Mouse (Mus musculus): ENCODE results near the gene Gsg1l2.
A peak's percentile ranks its signal among the peaks of the same experiment; 100 is the strongest.

Gene Gsg1l2

DNA sequence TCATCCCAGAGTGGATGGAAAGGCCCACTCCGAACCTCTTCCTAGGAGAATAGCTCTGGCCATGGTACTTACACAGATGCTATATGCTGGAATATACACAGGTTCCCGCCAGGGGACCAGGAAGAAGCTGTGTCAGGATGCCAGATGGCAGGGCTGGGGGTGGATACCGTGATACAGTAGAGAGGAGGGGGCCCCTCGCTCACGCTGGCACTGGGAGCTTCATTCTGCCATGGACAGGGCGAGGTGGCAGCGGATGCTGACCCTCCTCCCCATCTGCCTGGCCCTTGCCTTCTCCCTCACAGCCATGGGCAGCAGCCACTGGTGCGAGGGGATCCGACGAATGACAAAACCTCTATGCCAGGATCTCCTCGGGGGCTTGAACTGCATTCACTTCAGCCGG, at the start of gene Gsg1l2:
Gene Gsg1l2 (plus strand): TSS at position 230 of the 400 bp plus-strand sequence.
- no peak for DNase-seq (ENCODE audit: low spot score)

DNA sequence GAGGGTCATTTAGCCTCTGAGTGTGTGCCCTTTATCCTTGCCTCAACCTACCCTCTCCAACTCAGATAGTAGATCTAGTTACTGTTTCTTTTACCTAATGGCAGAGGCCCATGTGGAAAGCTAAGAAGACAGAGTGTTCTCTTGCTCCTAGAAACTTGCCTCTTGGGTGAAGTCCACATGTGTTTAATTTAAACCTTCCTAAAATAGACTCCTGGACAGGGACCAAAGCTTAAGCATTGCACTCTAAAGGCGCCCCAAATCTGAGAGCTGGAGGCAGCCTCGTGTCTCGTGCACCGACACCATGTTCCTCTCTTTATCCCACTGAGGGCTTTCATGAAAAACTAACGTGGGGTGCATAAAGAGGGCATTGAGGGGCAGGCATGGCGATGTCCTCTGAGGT, 47.3 kb upstream of the Gsg1l2 start:
- DNase-seq (ENCODE audit: low spot score), result peak; percentile 38

DNA sequence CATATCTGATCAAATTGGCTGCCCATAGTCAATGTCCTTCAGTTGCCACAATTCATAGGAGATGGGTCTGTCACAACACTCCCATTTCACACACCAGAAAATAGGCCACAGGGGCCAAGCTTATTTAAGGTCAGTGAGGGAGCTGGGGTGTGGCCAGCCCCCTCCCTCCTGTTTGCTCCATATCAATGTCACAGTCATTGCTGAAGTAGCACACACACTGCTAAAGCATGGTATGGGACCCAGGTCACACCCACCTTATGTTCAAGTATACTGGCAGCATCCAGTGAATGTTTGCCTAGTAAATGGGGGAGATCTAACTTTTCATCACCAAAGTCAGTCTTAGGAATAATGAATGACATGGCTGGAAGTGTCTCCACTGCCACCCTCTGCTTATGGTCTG, 45.7 kb upstream of the Gsg1l2 start:
- no peak for DNase-seq (ENCODE audit: low spot score)

DNA sequence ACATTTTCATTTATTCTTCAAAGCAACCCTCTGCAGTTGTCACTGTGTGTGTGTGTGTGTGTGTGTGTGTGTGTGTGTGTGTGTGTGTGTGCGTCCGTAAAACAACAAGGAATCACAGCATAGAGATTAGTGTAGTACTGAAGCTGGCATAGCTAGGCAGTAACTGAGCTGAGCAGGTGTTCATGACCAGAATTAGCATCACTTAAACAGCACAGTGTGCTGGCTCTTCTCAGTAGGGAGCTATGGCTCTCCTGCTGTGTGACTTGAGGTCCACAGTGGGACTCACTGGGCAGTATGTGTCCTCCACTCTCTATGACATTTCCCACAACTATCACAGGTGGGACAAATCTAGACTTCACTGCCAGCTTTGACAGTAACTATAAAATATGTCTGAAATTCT, 43.4 kb upstream of the Gsg1l2 start:
- DNase-seq (ENCODE audit: low spot score), result no peak

DNA sequence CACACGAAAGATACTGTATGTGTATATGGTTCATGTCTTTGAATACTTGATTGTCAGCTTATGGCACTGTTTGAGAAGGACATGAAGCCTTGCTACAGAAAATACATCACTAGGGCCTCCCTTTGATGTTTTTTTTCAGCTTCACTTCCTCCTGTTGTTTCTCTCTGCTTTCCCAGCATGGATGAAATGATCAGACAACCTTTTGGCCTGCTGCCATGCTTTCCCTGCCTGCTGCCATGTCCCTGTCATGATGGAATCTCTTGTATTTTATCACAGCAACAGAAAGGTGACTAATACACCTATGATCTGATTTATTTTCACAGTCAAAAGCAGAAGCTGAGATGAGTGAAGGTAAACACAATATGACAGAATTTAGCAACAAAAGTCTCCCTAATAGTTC, 40.7 kb upstream of the Gsg1l2 start:
- DNase-seq (ENCODE audit: low spot score), result no peak

DNA sequence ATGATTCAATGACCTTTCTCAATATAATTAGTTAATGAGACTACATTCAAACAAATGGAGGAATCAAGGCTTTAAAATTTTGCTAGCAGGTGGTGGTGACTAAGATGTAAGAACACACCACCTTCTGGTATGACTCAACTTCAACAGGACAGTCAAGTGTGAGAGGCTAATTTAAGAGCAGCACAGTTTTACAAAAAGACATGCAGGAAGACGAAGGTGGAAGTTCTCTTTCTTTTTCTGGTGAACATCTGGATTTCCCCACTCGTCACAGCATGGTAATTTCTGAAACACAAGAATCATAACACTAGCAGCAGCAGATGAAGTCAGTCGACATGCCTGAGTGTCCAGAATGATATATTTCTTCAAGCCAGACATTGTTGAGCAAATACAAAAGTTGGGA, 39.8 kb upstream of the Gsg1l2 start:
- peak; percentile 25 for DNase-seq (ENCODE audit: low spot score)

DNA sequence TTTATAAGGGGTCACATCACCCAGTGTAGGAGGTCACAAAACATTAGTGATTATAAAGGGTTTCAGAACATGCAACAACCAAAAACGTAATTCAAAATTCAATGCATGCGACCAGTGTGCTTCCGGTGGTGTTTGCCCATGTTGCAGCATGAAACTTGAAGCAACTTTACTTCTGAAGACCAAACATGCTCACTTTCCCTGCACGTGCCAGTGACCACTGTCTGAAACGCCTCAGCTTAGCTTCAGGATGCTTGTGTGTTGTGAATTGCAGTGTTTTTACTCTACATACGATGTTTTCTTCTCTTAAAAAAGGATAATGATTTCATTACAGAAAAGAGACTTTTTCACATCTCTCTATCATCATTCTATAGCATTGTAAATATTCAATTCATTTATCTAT, 36.1 kb upstream of the Gsg1l2 start:
- no peak for DNase-seq (ENCODE audit: low spot score)

DNA sequence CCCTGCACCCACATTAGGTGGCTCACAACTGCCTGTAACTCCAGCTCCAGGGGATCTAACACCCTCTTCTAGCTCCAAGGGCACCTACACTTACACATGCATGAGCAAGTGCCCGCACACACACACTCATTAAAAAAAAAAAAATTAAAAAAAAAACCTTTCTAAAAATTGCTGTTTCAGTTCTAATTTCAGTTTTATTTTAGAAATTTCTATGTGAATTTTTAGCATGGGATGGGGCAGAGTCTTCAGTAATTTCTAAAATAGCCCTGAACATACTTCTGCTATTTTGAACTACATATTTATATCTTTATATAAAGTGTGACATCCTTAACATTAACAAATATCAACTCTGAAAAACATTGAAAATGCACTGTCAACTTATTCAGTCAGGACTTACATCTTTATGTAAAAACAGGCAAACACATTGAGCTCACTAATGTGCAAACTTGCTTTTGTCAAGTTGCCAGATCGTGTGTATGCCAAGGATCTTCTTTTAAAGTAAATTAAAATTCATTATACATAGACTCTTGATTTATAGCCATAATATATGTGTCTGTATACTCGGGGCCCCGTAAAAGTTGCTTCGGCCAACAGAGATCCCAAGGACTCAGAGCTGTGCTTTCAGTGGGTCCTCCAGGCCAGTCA, 35.4 kb upstream of the Gsg1l2 start:
- no peak for DNase-seq (ENCODE audit: low spot score)

DNA sequence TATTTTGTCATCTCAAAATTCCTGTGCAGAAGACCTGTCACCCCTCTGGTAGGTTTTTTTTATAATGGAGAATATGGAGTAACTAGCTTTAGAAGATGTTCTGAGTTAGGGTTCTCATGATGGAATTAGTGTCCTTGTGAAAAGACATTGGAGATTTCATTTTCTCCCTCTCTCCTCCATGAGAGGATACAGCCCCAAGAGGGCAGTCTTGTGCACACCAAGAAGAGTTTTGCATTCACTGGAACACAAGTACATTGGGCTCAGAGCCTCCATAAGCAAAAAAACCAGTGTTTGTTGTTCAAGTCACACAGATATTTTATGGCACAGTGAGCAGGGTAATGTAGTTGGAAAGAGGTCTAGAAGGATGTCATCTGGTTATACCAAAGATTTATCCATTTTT, 32.8 kb upstream of the Gsg1l2 start:
- DNase-seq (ENCODE audit: low spot score), result no peak

DNA sequence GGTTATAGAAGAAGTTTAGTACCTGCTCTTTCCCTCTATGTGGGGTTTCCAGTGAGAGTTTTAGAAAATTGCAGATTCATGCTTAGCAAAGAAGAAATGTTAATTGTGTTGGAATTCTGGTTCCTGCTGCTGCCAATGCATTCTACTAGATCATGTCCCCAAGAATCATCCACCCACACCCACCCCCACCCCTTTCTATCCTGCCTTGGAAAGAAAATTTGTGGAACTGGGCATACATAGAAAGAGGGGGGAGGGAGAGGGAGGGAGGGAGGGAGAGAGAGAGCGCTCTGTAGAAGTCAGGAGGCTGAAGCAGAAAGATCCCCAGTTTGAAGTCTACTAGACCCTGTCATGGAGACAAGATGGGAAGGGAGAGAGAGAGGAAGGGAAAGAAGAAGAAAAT, 18.1 kb upstream of the Gsg1l2 start:
- no peak for DNase-seq (ENCODE audit: low spot score)

DNA sequence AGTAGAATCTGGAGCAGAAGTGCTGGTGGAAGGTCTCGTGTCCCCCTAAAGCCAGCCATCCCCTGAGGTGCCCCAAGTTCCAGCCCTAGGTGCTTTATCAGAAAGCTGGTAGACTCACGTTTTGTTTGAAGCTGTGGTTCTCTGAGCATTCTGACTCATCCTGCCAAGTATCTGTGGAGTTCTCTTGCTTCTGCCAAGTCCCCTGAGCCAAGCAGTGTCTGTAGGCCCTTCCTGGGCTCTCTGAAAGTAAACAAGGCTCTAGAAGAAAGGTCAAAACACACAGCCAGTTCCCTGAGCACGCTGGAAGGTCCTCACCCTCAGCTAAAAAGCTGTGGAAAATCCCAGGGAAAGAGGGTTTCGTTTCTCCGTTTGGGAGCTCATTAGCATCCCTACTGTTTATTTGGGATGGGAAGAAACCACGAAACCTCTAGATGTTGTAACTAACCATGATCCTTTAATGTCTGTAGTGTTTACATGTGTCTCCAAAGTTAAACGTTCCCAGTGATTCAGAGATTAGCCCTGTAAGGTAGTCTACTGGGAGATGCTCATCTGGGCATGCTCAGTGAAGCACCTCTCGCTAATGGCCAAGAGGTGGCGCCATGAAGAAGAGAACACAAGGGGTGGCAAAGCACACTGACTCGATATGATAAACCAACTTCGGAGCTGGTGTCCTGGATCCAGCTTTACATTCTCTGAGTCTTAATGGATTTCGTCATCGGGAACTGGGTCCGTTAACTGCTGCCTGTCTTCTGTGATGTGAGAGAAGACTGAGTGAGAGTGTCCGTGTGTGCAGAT, 16.8 kb upstream of the Gsg1l2 start:
- DNase-seq (ENCODE audit: low spot score), result no peak

DNA sequence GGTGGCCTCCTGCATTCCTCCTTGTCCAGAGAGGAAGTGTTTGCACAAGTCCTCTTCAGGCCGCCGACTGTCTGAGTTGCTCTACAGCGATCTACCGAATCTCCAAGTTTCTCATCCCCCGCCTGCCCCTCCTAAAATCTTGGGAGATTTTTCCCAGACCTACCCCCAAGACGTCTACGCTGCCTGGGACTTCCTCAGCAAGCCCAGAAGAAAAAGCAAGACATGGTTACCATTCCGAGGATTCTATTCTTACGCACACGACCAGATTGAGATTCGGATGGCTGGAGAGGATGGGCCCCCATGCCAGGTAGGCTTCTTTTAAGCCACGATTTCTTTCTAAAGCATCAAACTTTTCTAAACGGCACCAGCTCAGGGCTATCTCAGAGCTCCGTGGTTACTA, 3.4 kb upstream of the Gsg1l2 start, which contains the start of gene Glp2r:
Gene Glp2r (minus strand): TSS at position 101 of the 400 bp plus-strand sequence.
- DNase-seq (ENCODE audit: low spot score), result no peak

DNA sequence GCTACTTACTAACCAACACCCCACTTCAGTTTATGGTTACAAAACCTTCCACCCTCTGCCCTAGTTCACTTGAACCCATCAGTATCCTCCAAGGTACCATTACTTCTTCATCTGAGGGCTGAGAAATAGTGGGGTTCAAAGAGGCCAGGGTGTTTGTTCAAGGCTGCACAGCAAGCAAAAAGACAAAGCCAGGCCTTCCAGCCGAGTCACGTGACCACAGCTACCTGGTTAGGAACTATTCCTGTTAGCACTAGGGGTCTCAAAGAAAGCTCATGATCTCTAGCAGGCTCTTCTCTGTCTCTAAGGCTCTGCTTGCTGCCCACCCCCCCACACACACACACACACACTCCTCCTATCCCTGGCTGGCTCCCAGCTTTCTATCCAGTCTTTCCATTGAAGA, 2.7 kb upstream of the Gsg1l2 start:
- DNase-seq (ENCODE audit: low spot score), result no peak

DNA sequence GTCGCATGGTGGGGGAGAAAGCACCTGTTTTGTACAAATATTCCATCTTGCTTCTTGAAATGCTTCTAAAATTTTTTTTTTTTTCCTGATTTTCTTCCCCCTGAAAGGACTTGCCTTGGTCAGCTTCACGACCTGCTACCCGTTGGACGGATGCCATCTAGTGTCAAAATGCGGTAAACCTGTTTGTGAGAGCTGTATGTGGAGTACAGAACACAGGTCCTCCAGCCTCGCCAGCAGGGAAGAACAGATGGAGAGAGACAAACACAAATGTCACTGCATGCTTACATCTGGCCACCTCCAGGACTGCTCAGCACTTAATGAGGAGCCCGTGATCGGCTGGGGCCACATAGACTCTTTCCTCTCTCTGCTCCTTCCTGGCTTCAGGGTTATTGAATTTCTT, 1.8 kb upstream of the Gsg1l2 start:
- peak; percentile 53 for DNase-seq (ENCODE audit: low spot score)

DNA sequence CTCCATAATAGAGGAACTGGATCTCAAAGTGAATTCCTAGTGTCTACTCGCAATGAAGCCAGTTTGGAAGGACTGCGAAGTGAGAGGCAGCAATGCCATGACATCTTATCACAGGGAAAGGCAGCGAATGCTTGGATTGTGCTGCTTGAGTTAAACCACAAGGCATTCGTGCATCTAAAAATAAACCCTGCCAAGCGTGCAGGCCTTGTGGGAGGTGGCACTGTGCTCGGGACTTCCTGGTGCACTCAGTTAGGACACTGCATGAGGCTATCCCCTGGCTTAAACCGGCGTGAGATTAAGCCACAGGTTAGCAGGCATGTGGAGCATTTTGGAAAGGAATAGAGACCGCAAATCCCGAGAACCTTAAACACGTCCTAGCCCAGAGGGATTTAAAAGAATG, 15.8 kb downstream of the Gsg1l2 start:
- no peak for DNase-seq (ENCODE audit: low spot score)

DNA sequence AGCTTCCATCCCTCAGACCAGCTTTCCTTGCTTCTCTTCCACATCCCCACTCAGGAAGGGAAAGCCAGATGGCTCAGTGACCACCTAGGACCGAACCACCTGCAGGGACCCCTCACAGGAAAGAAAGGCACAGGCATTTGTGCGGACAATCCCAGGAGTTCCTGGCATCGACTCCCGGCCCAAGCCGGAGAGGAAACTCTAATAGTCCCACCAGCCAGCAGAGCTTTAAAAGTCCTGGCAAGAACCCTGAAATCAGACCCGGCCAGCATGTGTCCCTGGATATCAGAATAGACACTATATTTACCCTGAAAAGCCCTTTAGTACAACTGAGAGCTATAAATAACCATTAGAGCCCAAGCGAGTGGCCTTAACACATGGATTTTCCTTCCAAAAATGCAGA, 23.5 kb downstream of the Gsg1l2 start, which contains the start of gene Dhrs7c:
Gene Dhrs7c (plus strand): TSS at position 257 of the 400 bp plus-strand sequence.
- no peak for DNase-seq (ENCODE audit: low spot score)

DNA sequence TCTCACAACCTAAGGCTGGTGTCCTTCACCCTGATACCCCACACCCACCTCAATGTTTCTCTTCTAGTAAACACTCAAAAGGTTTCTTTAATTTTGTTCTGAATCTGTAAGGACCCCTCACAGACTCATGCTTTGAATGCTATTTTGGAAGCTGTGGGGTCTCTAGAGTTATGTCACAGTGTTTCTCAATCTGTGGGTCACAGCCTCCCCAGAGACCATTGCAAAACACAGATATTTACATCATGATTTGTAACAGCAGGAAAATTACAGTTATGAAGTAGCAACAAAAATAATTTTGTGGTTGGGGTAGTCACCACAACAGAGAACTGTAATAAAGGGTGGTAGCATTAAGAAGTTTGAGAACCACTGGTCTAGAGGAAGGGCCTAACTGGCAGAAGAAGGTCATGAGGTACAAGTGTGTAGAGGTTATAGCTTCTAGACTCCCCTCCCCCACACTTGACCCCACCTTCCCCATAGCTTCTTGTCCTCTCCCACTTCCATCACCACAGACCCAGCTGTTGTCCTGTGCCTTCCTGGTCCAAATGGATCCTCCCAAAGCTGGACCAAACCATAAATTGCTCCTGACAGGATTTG, 25.8 kb downstream of the Gsg1l2 start:
- DNase-seq (ENCODE audit: low spot score), result no peak

DNA sequence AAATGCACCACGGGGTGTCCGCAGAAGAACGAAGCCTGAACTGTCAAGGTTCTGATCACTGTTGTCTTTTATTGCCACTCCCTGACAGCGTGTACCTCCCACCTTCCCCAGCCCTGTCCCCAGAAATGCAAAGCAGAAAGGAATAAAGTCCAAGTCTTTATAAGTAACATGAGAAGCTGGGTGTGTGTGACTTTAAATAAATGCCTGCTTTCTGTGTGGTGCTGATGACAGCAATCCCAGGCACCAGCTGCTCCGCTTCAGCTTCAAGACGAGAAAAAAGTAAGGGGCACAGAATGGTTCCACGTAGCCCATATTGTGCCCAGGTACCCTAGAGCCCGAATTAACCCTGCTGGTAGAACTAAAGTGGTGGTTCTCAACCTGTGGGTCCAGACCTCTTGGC, 26.8 kb downstream of the Gsg1l2 start:
- no peak for DNase-seq (ENCODE audit: low spot score)

DNA sequence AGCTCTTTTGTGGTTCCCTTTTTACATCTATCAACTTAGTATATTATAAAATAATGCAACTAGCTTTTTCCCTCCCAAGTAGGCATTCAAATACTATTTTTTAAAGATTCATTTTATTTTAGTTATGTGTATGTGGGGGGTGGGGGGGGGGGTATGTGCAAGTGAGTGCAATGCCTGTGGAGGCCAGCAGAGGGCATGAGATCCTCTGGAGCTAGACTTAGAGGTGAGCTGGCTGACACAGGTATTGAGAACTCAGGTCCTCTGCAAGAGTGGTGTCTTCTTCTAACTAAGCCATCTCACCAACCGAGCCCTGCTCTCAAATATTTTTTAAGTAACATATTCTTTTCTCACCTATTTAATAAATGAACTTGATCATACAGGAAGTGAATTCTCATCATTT, 31.1 kb downstream of the Gsg1l2 start:
- no peak for DNase-seq (ENCODE audit: low spot score)

DNA sequence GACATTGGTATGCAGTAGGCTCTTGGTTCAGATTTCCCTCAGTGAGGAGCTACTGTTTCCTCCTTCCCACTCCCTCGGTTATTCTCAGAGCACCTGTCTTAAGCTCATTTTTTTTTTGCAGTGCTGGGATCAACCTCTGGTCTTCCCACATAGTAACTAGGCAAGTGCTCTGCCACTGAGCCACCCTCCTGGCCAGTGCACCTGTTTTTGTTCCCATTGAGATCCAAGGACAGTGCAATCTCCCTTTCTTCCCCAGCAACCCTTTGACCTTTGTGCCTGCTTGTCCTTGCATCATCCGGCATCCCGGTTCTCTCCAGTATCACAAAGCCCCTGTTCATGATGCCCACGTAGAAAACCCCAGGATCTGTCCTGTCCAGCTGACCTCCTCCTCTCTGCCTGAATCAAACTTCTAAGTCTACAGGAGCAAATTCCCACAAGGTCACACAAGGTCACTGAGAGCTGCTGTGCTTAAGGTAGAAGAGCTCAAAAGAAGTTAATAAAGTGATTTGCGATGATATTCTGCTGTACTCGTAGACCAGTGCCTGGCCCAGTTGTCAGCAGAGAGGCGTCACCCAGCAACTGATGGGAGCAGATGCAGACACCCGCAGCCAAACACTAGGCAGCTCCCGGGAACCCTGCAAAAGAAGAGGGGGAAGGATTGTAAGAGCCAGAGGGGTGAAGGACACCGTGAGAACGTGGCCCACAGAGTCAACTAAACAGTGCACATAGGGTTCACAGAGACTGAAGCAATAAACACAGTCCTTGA, 32.6 kb downstream of the Gsg1l2 start:
- DNase-seq (ENCODE audit: low spot score), result no peak

DNA sequence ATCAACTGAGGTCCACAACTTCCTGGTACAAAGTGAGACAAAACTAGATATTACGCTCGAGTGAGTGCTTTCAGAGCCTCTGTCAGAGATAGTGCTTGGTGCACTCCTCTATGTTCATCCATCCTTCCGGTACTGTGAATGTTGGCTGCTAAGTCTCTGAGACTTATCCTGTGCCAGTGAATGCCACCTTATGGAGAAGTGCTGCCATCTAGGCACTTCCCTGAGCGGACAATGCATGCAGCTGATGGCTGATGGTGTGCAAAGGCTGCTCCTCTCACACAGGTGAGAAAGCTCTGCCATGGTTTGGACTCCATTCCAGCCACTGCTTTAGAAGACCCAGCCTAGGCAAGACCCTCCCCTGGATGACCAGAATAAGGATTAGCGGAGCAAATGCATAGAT, 33.6 kb downstream of the Gsg1l2 start:
- DNase-seq (ENCODE audit: low spot score), result no peak

DNA sequence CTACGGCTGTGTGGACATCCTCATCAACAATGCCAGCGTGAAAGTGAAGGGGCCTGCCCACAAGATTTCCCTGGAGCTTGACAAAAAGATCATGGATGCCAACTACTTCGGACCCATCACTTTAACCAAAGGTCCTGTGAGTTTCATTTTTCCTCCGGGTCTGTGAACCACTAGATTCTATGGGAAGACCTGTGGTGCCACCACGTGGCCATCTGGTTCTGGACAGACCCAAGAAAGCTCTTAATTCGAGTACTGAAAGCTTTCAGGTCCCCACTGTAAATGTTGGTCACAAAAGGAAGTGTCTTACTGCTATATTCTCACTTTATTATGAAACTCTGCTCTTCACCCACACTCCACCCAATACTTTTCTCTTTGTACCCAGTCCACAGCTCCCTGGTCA, 37.1 kb downstream of the Gsg1l2 start:
- DNase-seq (ENCODE audit: low spot score), result no peak

DNA sequence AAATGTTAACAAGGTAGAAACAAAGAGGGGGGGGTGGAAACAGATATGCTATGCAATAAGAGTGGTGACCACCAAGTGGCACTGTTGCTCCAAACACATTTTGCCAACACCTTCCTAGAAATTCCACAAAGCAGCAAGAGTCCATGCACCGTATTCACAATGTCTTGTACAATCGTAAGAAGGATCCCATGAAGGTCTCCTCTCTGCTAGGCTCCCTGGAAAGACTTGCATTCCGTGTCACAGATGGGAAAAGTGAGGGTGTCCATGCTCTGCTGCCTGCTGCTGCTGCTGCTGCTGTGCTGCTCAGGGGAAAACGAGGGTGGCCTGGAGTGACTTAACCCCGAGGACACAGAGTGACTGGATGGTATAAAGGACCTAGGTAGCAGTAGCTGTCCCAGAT, 45.2 kb downstream of the Gsg1l2 start:
- no peak for DNase-seq (ENCODE audit: low spot score)

All from left cerebral cortex, adult 11 months (tissue).